Mouse (Mus musculus) intestine, embryonic 15.5 days (tissue): ENCODE results near the gene Cept1. TPM values are rescaled to one million over a fixed set of nuclear protein-coding genes. Genes with fewer than 3 reads are reported as not detected.

Experiments used
- ATAC-seq: fragments of 200-750 bp; cut with Nextera tagmentation; 2 replicates; pipeline ENCODE4 v1.8.0; 2017; ENCODE audit warnings: moderate TSS enrichment, moderate library complexity
- H3K27ac ChIP-seq: fragments of 300-500 bp; sonication (generic); 2 replicates; pipeline ENCODE4 v1.5.1; 2015; ENCODE audit warnings: mild to moderate bottlenecking, inconsistent platforms
- H3K27me3 ChIP-seq: fragments of 300-500 bp; sonication (generic); replicated peaks from 2 replicates; pipeline ENCODE4 v1.6.1; 2015; ENCODE audit warnings: inconsistent platforms
- H3K36me3 ChIP-seq: fragments of 300-500 bp; sonication (generic); 2 replicates; pipeline ENCODE4 v1.6.1; 2015; ENCODE audit warnings: inconsistent platforms
- H3K4me1 ChIP-seq: fragments of 300-500 bp; sonication (generic); replicated peaks from 2 replicates; pipeline ENCODE4 v1.6.1; 2015; ENCODE audit warnings: inconsistent platforms
- H3K4me2 ChIP-seq: fragments of 300-500 bp; sonication (generic); replicated peaks from 2 replicates; pipeline ENCODE4 v1.6.1; 2015; ENCODE audit warnings: mild to moderate bottlenecking, inconsistent platforms
- H3K4me3 ChIP-seq: fragments of 300-500 bp; sonication (generic); replicated peaks from 2 replicates; pipeline ENCODE4 v1.5.1; 2015; ENCODE audit warnings: inconsistent platforms
- H3K9ac ChIP-seq: fragments of 300-500 bp; sonication (generic); 2 replicates; pipeline ENCODE4 v1.6.1; 2015; ENCODE audit warnings: inconsistent platforms
- H3K9me3 ChIP-seq: fragments of 300-500 bp; sonication (generic); 2 replicates; pipeline ENCODE4 v1.6.1; 2016; ENCODE audit warnings: inconsistent platforms
- WGBS: fragments of 180-500 bp; shearing (Covaris S2); methylation state at CpG from one replicate; pipeline ENCODE4 v1.1.7; 2015; 5-methylcytosine and 5-hydroxymethylcytosine counted together
- polyA plus RNA-seq: library from polyadenylated mRNA; unstranded; fragments of >200 nt; fragmentation: Nextera tagmentation; extraction: Ambion mirVana; gene quantifications from 2 replicates; pipeline ENCODE4 v1.2.1, GENCODE M21; 2015

Gene Cept1
- polyA plus RNA-seq, 1 experiment from 2014 or later = 61.6 TPM

DNA sequence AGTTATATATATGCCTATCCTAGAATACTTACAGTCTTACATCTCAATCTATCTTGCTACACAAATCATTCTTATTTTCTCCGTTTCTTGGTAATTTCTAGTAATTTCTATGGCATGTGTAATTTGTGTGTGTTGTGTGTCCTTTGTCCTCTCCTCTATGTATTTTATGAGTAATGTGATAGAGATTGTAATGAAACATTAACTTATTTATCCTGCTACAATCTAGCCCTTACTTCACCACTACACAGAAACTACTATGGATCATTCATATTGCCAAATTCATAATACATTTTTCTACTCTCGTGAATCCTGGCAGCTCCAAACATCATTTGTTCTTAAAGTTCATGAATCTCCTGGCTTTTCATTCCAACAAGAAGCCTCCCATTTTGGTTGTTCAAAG is 19.6 kb downstream of the Cept1 start:
- 81% methylated on average over 2 of the region's 2 CpGs for WGBS
- peak; percentile 70; the same call in 1 of the 2 replicates for ATAC-seq

DNA sequence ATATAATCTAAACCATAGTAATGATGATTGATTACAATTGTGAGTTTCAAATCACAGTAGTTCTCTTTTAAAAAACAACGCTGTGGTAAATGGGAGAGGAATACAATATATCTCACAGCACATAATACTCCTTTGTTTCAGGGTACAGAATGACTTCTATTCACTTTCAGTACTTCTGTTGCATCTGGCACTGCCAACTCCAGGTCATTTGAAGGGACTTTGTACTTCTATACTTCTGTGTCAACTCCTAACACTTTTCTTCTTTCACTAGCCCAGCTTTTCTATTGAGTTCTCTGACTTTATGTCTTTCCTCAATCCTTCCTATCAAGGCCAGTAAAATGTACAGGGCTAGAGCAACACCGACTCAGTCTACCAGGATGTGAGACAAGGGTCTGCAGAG is 21.2 kb downstream of the Cept1 start:
- H3K4me3 ChIP-seq = no peak overlapping the region
- 85% methylated on average over 2 of the region's 2 CpGs for WGBS
- H3K9me3 ChIP-seq = no peaks in the 10 kb centered on the region
- peak; percentile 28; the same call in 1 of the 2 replicates for ATAC-seq
- H3K4me2 ChIP-seq = no peak overlapping the region
- no peaks in the 10 kb centered on the region for H3K4me1 ChIP-seq
- H3K36me3 ChIP-seq = no peaks in the 10 kb centered on the region
- H3K27ac ChIP-seq = no peak overlapping the region
- H3K9ac ChIP-seq = no peak overlapping the region
- no peaks in the 10 kb centered on the region for H3K27me3 ChIP-seq

More for the DNA sequence above, 19.6 kb downstream of the Cept1 start:
- Histone ChIP-seq H3K36me3 (no peaks in the 10 kb centered on the region), H3K9ac (no peak overlapping the region), H3K27me3 (no peaks in the 10 kb centered on the region), H3K4me3 (no peak overlapping the region), H3K27ac (no peak overlapping the region), H3K4me1 (no peaks in the 10 kb centered on the region), H3K4me2 (no peak overlapping the region), H3K9me3 (no peaks in the 10 kb centered on the region)

DNA sequence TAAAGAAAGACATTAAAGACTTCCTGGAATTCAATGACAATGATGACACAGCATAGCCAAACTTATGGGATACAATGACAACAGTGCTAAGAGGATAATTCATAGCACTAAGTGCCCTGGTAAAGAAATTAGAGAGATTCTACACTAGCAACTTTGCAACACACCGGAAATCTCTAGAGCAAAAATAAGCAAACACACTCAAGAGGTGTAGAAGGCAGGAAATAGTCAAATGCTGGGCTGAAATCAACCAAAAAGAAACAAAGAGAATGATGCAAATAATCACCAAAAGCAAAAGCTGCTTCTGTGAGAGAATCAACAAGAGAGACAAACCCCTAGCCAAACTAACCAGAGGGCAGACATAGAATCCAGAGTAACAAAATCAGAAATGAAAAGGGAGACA is 24.9 kb downstream of the Cept1 start:
- WGBS = 91% methylated on average over 1 of the region's 1 CpGs
- Histone ChIP-seq H3K9ac (no peak overlapping the region), H3K4me3 (no peak overlapping the region), H3K36me3 (no peaks in the 10 kb centered on the region), H3K27ac (no peak overlapping the region), H3K4me2 (no peak overlapping the region), H3K27me3 (no peaks in the 10 kb centered on the region), H3K9me3 (no peaks in the 10 kb centered on the region), H3K4me1 (no peaks in the 10 kb centered on the region)
- no peak for ATAC-seq

DNA sequence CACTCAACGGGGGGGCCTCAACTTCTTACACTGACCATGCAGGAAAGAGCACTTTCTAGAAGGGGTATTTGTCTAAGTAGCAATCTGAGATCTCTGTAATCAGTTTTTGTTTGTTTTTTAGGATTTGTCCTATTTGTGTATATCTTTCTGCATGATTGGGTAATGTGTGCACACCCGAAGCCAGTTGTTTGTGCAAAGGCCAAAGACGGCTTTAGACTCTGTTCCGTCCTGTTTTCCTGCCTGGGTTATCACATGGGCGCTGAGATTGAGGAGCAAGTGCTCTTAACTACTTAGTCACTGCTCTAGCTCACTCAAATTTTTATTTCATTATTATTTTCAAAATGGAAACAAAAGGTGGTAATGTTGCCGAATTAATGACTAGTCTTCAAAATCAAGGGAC is 32.6 kb downstream of the Cept1 start:
- ATAC-seq = no peak
- 84% methylated on average over 6 of the region's 6 CpGs for WGBS

DNA sequence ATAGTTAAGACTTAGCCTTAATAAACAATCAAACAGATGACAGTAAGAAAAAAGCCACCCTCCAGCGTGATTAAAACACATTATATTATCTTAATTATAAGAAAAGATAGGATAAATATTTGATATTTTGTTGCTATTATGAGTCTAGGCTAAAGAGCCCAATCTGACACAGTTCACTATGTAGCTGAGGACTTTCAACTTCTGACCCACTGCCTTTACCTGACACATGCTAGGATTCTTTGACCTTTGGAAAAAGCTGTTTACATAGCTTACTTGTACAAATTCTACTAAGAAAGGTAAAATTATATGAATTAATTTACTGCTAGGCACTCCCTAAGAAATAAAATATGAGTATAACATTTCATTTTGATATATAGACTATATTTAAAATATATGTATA is 36.9 kb downstream of the Cept1 start:
- Histone ChIP-seq H3K4me2 (no peak overlapping the region), H3K4me1 (no peaks in the 10 kb centered on the region), H3K9me3 (no peaks in the 10 kb centered on the region), H3K4me3 (no peak overlapping the region), H3K36me3 (no peaks in the 10 kb centered on the region), H3K27me3 (no peaks in the 10 kb centered on the region), H3K27ac (no peak overlapping the region), H3K9ac (no peak overlapping the region)
- no peak for ATAC-seq
- 79% methylated on average over 1 of the region's 1 CpGs for WGBS

More for the DNA sequence above, 32.6 kb downstream of the Cept1 start:
- Histone ChIP-seq H3K36me3 (no peaks in the 10 kb centered on the region), H3K27me3 (no peaks in the 10 kb centered on the region), H3K9me3 (no peaks in the 10 kb centered on the region), H3K27ac (no peak overlapping the region), H3K4me3 (no peak overlapping the region), H3K9ac (no peak overlapping the region), H3K4me1 (no peaks in the 10 kb centered on the region), H3K4me2 (no peak overlapping the region)

DNA sequence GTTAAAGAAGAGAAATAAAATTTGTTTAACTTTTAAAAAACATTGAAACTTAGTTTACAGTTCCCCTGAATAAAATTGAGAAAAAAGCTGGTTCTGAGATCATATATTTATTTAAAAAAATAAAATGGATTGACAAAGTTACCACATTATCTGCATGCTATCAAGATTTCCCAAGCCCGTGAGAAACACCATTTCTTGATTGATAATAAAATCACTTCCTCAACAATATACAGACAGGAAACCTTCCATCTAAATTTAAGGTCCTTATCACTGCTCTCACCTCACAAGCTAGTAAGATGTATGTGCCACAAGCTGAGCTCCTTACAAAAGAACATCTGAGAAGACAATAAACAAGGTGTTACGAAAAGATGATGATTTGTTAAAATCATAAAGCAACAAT is 44.7 kb downstream of the Cept1 start:
- no peaks in the 10 kb centered on the region for H3K36me3 ChIP-seq
- no peaks in the 10 kb centered on the region for H3K27me3 ChIP-seq
- ATAC-seq = no peak
- no peak overlapping the region for H3K9ac ChIP-seq
- no peaks in the 10 kb centered on the region for H3K9me3 ChIP-seq
- WGBS = 87% methylated on average over 2 of the region's 2 CpGs
- H3K4me3 ChIP-seq = no peak overlapping the region
- no peak overlapping the region for H3K4me2 ChIP-seq
- no peak overlapping the region for H3K27ac ChIP-seq
- H3K4me1 ChIP-seq = no peaks in the 10 kb centered on the region

DNA sequence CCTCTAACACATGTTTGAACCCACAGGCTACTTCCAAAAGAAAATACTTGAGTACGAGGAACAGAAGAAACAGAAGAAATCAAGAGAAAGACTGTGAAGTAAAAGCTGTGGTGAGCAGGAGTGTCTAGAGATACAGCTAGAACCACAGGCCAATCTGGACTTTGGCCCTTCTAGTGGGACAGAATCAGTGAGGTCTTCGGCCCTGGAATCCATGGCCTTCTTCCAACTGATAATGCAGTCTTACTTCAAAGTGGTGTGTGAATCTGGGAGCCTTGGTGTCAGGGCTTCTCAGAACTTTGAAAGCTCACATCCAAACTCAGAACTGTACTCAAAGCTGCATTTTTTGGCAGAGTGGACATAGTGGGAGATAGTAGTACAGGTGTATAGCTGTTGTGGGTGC is 47.1 kb downstream of the Cept1 start:
- no peak for ATAC-seq
- H3K36me3 ChIP-seq = no peaks in the 10 kb centered on the region

DNA sequence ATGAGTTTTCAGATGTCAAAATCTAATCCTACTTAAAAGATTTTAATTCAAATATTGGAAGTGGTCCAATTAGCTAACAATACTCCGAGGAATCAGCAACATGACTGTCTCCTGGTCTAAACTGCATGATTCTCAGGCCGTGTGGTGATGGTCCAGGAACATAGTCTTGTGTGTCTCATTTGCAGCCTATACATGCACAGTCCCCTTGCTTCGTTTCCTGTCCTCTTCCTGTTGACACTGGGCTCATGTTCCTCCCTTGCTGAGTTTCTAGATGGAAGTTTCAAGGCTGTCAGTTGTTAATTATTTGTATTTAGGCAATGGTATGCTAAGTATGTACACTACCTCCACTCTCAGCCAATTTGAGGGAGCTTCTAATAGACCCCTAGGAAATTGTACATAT is 50.6 kb downstream of the Cept1 start:
- Histone ChIP-seq H3K27ac (no peak overlapping the region), H3K4me2 (no peak overlapping the region), H3K4me1 (peaks cover 5% of the 10 kb centered on the region; the same call in 1 of the 2 replicates), H3K27me3 (no peaks in the 10 kb centered on the region), H3K36me3 (no peaks in the 10 kb centered on the region), H3K9ac (no peak overlapping the region), H3K4me3 (no peak overlapping the region), H3K9me3 (no peaks in the 10 kb centered on the region)
- WGBS = 60% methylated on average over 3 of the region's 3 CpGs
- ATAC-seq = no peak

More for the DNA sequence above, 47.1 kb downstream of the Cept1 start:
- Histone ChIP-seq H3K9me3 (no peaks in the 10 kb centered on the region), H3K4me1 (no peaks in the 10 kb centered on the region; the same call in 1 of the 2 replicates), H3K9ac (no peak overlapping the region), H3K27ac (no peak overlapping the region), H3K4me2 (no peak overlapping the region), H3K27me3 (no peaks in the 10 kb centered on the region), H3K4me3 (no peak overlapping the region)
- 77% methylated on average over 2 of the region's 2 CpGs for WGBS

DNA sequence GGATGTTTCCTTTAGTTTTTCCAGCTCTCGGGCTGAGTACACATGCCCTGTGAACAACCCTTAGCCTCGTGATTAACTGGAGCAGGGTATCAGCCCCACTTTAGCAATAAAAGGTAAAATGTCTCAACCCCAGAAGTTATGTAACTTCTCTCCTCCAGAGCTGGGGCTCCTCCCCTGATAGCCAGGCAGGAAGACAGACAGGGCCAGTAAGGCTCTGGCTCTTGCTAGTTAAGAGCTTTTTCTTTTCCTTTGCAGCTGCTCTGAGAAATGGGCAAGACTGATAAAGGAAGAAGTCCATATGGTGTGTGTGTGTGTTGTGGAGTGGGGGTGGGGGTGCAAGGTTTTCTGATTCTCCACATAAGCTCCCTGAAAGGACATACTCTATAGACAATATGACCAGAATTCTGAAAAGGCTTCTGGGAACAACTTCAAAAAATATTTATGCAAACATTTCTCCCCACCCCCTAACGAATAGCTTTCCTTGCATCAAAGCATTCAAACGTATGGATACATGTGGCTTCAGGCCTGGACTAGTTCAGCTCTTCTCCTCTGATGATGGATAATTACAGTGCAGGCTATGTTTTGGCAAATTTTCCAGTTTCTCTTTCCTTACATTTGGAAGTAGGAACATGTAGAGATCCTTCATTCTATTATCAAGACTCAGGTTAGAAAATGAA is 51.4 kb downstream of the Cept1 start:
- H3K4me2 ChIP-seq = no peak overlapping the region
- H3K36me3 ChIP-seq = no peaks in the 10 kb centered on the region
- H3K27me3 ChIP-seq = no peaks in the 10 kb centered on the region
- H3K4me1 ChIP-seq = peaks cover 5% of the 10 kb centered on the region; the same call in 1 of the 2 replicates
- peak overlapping the region; percentile 84 for H3K27ac ChIP-seq
- H3K9ac ChIP-seq = no peak overlapping the region
- H3K9me3 ChIP-seq = no peaks in the 10 kb centered on the region
- 38% methylated on average over 4 of the region's 4 CpGs for WGBS
- peak; percentile 96 for ATAC-seq
- H3K4me3 ChIP-seq = no peak overlapping the region

DNA sequence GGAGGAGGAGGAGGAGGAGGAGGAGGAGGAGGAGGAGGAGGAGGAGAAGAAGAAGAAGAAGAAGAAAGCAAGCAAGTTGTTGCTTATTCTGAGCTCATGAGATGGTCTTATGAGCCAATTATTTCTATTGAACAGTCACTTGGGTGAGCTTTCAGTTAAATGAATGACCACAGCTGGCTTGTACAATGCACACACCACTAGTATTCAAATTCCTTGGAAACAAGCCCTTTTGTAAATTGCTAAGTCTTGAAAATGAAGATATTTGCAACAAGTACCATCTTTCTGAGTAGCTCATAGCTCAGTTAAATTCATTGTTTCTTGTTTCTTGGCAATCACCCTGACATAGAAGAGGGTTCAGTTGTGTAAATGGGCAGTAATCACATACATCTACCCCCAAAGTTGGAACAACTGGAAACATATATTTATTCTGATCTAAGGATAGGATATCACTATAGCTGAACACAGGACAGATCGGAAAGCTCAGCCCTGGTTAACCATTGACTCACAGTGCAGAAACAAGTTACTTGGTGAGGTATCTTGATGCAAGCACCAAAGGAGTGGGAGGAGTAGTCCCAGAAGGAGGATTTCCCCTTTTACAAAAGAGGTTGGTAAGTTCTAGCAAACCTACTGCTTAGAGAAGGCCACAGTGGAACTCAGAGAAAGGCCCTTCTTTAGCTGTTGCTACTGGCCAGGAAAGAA is 52.1 kb downstream of the Cept1 start:
- H3K4me3 ChIP-seq = no peak overlapping the region
- no peak overlapping the region for H3K9ac ChIP-seq
- H3K4me2 ChIP-seq = 0 out of 2 replicates have a peak overlapping the region, but pooled peaks have one; percentile 3
- H3K4me1 ChIP-seq = peaks cover 5% of the 10 kb centered on the region; the same call in 1 of the 2 replicates
- H3K36me3 ChIP-seq = no peaks in the 10 kb centered on the region
- H3K27me3 ChIP-seq = no peaks in the 10 kb centered on the region
- no peaks in the 10 kb centered on the region for H3K9me3 ChIP-seq
- WGBS = 68% methylated on average over 1 of the region's 1 CpGs
- ATAC-seq = peak; percentile 80
- H3K27ac ChIP-seq = peak overlapping the region; percentile 84

DNA sequence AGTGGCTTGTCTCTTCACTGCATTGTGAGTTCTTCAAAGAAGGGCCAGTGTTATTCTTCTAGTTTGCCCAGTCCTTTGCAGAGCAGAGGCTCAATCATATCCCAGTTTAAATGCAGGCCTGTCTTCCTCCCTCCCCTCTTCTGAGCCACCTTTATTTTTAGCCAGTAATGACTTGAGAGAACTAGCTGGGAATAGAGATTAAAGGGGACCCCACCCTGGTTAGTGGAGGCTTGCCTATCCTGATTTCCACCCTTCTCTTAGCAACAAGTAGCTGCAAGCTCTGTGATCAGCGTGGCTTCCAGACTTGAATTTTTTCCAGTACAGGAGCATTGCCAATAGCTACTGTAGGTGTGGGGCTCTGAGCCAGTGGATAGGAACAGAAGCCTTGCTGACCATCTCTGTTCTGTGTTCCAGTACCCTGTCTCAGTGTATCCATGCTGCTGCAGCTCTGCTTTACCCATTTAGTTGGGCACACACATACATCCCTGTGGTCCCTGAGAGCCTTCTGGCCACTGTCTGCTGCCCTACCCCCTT is 53.1 kb downstream of the Cept1 start:
- 0 out of 2 replicates have a peak overlapping the region, but pooled peaks have one; percentile 36 for H3K27ac ChIP-seq

DNA sequence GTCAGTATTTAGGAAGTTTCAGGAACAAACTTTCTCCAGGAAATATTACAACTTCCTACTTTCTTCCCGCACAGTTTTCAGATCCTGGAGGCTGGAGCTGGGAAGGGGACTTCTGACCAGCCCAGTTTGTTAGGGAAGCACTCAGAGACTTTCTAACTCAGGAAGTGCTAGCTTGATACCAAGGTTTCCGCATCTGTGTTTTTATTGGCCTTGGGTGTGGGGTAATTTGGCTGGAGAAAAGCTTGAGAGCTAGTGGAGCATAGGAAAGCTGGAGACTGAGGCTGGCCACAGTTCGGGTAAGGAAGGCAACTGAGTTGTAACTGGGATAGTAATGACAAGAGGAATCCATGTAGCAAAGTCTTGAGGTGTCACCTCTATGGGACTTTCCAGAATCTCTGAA is 53.7 kb downstream of the Cept1 start:
- Histone ChIP-seq H3K4me3 (no peak overlapping the region), H3K9me3 (no peaks in the 10 kb centered on the region), H3K4me1 (peaks cover 5% of the 10 kb centered on the region; the same call in 1 of the 2 replicates), H3K27me3 (no peaks in the 10 kb centered on the region), H3K4me2 (no peak overlapping the region), H3K9ac (no peak overlapping the region), H3K27ac (no peak overlapping the region), H3K36me3 (no peaks in the 10 kb centered on the region)
- no peak for ATAC-seq
- whole genome bisulfite sequencing = 61% methylated on average over 3 of the region's 3 CpGs

More for the DNA sequence above, 53.1 kb downstream of the Cept1 start:
- ATAC-seq = no peak
- Histone ChIP-seq H3K4me1 (peaks cover 5% of the 10 kb centered on the region; the same call in 1 of the 2 replicates), H3K9ac (no peak overlapping the region), H3K4me3 (no peak overlapping the region), H3K9me3 (no peaks in the 10 kb centered on the region), H3K4me2 (no peak overlapping the region), H3K36me3 (no peaks in the 10 kb centered on the region), H3K27me3 (no peaks in the 10 kb centered on the region)
- WGBS = 76% methylated on average over 1 of the region's 1 CpGs
